Mouse (Mus musculus): ENCODE data around the gene Adar.

GRCm38 (mm10) chr3:89715967-89716256 is 1.1 kb downstream of the Adar start:
- no peak for TF ChIP-seq CTCF (IDR thresholded peaks at IDR 0.05; ENCODE audit: low read depth, low read length)
- no peak for TF ChIP-seq GATA1 (IDR thresholded peaks at IDR 0.05; ENCODE audit: borderline replicate concordance, low read length)
- no peak for TF ChIP-seq TAL1 (conservative IDR thresholded peaks at IDR 0.05; ENCODE audit: low read depth, low read length)
- no peak for TF ChIP-seq POLR2AphosphoS5 (IDR thresholded peaks at IDR 0.05; ENCODE audit: insufficient replicate concordance, low read depth, low read length)
- no peak for TF ChIP-seq GATA2 (IDR thresholded peaks at IDR 0.05; ENCODE audit: borderline replicate concordance, low read depth, low read length)

Data from G1E (cell line).